Mouse (Mus musculus) ovary, postnatal 14 days (tissue): ENCODE measurements at regions not wholly inside any gene's neighbourhood (a gene's known extent, or its start where the extent isn't known, plus 50 kb on each side); places are given as distances from the start of the nearest gene placed in this dataset.
A peak's percentile ranks its signal among the peaks of the same experiment; 100 is the strongest.

ENCODE experiments used
- DNase-seq: peaks from one replicate; pipeline ENCODE4 v3.0.0; 2022; ENCODE audit warnings: low spot score

DNA sequence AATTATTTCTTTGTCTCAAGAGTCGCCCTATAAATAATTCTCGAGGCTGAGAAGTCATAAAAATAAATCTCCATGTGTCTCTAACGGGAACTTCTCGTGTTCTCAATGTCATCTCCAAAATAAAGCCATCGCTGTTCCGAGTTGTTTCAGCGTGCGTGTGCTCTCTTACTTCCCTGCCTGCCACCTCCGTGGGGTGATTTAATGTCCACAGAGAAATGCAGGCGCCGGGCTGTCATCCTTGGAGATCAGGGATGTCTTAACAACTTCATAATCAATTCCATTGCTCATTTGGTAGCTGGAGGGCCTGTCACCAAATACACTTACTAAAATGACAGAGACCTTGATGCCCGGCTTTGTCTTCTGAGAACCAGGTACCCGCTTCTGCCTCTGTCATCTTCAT is 161.8 kb downstream of the Pmp22 start:
- no peak for DNase-seq

- no peak for DNase-seq
Measured at GRCm38 (mm10) chr11:63293485-63293884, 164.7 kb downstream of the Pmp22 start.

- DNase-seq = no peak
Measured at GRCm38 (mm10) chr11:63294476-63294875, 165.7 kb downstream of the Pmp22 start.

- DNase-seq = no peak
Measured at GRCm38 (mm10) chr11:63296476-63296875, 167.7 kb downstream of the Pmp22 start.

- DNase-seq = no peak
Measured at GRCm38 (mm10) chr11:63299712-63300581, 171.2 kb downstream of the Pmp22 start.

DNA sequence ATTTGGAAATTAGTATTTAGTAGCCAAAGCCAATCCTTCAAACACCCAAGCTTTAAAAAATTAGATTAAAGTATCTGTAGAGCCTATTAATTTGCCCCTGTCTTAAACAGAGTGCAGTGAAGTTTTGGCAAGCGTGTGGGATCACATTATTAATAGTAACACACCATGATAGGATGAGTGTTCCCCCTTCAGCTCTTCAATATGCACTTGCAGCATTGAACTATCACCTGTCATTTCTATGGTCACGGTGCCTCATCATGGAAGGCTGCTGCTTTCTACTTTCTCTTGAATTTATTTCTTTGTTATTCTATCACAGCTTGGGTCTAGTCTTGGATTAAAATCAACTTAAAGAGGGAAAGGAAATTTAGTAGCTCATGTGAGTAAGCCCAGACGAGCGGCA is 196.4 kb downstream of the Pmp22 start:
- DNase-seq = no peak

DNA sequence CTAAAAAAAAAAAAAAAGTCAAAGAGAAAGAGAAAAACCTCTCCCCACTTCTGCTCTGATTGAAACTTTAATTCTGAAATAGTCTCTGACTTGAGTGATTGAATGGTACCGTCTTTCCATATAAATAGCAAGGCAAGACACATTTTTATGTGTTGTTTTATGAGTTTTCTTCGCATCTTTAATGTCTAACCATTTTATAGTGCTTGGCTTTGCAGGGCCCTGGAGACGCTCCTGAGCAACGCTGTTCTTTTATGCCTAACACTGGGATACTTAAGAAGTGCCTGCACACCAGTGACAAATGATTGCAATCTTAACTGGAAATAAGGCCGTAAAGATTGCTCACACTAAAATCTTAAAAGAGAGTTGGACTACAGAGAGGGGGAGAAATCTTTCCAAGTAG is 198.1 kb downstream of the Pmp22 start:
- no peak for DNase-seq

GRCm38 (mm10) chr11:63337503-63337902 is 208.7 kb downstream of the Pmp22 start:
- no peak for DNase-seq

- DNase-seq = no peak
Measured at GRCm38 (mm10) chr11:63338277-63338676, 209.5 kb downstream of the Pmp22 start.

GRCm38 (mm10) chr11:63345653-63346052 is 216.9 kb downstream of the Pmp22 start:
- no peak for DNase-seq

DNA sequence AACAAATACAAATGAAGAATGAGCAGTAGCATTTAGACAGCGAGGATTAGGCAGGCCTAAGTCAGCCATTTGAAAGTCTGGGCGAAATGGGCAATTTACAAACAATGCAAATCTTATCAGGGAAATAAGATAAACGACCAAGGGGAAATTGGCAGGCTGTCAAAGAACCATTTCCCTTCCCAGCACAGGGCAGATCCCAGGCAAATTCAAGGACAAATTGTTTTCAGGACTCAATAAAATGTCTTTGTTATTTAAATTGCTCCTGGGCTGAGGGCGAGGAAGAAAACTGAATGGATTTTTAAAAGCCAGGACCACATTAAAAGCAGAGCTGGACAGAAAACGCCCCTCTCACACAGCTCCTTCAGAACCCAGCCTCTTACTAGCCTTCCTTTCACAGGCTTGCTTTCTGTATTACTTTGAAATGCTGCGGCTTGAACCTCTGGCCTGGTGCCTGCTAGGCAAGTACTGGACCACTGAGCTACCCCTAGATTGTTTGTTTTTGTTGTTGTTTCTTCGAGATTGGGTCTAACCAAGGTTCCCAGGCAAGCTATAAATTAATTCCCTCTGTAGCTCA is 221.4 kb downstream of the Pmp22 start:
- DNase-seq = peak; percentile 6

DNA sequence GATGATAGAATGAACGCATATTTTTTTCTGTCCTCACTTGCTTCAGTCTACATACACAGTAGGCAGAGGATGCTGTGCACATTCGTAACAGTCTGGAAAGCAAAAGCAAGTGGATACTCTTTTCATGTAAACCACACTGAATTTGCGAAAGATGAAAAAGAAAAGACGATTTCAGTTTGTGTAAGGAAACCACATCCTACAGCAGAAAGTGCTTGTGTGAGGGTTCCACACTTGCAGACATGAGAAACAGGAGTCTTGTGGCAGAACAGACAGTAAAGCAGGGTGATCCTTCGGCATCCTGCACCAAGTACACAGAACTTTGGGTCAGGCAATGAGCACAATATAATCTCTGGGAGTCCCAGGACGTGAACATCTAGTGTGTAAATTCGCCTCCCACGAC is 223.2 kb downstream of the Pmp22 start:
- DNase-seq = no peak

DNA sequence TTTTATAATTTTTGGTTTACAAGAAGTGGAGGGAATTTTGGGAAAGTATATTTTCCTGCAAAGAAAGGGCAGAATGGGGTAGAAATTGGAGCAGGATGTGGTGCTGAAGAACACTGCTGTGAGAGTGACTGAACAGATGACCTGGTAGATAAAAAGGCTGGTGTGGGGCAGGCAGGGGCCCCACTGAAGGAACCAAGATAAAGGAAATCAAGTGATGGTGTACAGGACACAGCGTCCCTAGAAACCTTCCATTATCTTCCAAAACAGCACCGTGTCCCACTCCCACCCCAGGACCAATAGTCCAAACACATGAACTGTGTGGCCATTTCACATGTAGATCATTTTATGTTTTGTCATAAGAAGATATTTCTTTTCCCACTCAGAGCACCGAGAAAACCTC is 224.2 kb downstream of the Pmp22 start:
- DNase-seq = no peak

DNA sequence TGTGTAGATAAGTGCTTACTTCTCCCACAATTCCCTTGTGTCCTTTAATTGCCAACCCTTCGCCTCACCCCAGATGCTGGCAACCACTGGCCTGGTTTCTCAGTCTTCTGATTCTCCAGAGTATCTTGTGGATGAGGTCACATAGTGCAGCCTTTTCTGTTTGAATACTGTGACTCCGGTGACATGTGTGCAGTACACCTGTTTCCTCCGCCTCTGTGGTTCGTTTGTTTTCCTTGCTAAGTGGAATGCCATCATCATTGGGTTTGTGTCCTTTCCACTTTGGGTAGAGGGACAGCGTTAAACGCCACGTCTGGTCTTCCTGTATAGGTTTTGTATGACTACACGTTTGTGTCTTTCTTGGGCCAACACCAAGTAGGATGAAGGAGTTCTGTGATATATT is 224.9 kb downstream of the Pmp22 start:
- no peak for DNase-seq

- no peak for DNase-seq
Measured at GRCm38 (mm10) chr11:63357772-63358344, 229.1 kb downstream of the Pmp22 start.

DNA sequence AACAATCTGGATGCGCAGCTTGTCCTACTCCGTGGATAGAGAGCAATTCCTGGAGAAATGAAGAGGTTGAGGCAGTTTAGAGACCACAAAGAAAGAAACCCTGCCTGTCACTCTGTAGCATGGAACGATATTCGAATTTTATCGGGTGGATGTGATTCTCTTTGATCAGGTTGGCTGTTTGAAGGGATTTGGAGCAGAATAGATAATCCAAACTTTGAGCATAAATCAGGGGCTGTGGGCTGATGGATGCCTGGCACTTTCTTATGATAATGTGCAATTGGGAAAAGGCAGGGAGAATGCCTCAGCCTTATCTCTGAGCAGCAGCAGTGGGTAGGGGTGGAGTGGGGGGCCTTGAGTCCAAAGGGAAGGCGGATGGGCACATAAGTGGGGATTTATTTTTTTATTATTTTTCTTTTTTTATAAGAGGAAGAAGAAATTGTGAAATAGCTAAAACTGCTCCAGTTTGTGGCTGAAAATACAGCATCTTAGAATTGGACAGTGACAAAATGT is 239.0 kb downstream of the Pmp22 start:
- no peak for DNase-seq

DNA sequence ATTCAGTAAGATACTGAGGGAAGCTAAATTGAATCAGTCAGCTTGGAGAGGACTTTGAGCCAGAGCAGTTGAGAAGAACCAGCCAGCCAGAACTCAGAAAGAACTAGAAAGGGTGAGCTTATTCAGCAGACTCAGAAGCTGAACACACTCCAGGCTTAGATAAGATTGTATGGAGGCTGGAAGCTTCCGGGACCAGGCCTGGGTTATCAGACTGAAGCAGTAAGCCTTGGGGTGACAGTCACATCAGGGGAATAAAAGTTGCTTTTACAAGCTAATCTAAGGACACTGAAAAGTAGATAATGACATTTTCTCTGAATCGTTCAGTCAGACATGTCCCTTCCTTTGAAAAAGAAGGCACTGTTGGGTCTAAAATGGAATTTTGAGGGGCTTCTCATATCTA is 240.7 kb downstream of the Pmp22 start:
- DNase-seq = no peak

DNA sequence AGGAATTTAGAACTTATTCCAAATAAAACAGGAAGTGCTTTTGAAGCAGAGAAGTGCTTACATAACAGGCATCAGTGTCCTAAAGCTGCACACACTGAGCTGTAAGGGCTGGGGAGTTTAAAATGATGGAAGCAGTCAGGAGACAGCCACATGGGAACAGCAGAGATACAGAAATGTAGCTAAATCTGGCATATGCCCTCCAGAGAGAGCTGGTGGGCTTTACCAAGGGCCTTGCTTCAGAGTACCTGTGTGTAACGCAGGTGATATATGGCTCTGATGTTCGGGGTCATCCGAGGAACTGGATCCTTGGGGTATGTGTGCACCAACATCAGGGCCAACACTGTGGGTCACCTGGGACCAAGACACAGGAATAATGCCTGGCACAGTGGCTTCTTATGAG is 247.5 kb downstream of the Pmp22 start:
- DNase-seq = no peak

GRCm38 (mm10) chr11:63376991-63377390 is 248.2 kb downstream of the Pmp22 start:
- DNase-seq = no peak

- no peak for DNase-seq
Measured at GRCm38 (mm10) chr11:63388247-63388646, 259.5 kb downstream of the Pmp22 start.

DNA sequence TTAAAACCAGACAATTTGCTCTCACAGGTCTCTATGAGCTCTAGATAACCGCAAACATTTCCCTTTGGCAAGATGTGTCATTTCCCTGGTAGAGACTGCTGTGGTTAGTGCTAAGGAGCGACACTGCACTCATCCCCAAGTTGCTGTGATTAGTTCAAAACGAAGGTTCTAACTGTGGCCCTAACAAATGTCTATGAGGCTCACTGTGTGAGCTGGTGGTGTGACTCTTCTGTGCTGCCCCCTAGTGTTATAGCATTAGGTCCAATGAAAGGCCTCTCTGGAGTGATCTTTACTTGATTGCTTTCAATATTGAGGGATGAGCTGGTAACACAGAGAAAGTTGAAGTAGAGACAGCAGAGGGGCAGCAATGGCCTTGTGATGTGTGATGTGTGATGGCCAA is 262.7 kb downstream of the Pmp22 start:
- DNase-seq = no peak

DNA sequence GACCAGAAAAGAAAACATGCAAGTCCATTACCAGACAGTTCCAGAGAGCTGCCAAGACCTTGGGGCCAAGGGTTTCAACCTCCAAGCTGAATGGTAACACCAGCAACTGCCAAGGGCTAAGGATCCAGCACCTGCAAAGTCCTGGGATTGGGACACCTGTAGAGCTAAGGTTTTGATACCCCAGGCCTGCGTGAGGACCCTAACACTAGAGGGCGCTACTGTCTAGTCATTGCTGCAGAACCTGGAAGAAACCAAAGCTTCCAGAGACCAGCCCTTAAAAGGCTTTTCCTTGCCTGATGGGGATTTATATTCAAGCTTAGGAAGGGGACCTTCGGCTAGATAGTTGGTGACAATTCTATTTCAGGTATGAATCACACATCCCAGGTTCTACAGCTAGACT is 263.6 kb downstream of the Pmp22 start:
- no peak for DNase-seq

- no peak for DNase-seq
Measured at GRCm38 (mm10) chr11:63394201-63394600, 265.4 kb downstream of the Pmp22 start.
